Mouse (Mus musculus): ENCODE data around the gene Scgb2b7. TPM values are rescaled to one million over a fixed set of nuclear protein-coding genes. Genes with fewer than 3 reads are reported as not detected.
"Not testable (repeated sequence)": the region's sequence is repeated elsewhere in the genome, so short reads cannot be mapped to it uniquely, and the experiment has no call there.

The Scgb2b7 gene
- polyA plus RNA-seq (2014; fragmentation: Nextera tagmentation; extraction: Ambion mirVana), result not detected in 2 replicates

DNA sequence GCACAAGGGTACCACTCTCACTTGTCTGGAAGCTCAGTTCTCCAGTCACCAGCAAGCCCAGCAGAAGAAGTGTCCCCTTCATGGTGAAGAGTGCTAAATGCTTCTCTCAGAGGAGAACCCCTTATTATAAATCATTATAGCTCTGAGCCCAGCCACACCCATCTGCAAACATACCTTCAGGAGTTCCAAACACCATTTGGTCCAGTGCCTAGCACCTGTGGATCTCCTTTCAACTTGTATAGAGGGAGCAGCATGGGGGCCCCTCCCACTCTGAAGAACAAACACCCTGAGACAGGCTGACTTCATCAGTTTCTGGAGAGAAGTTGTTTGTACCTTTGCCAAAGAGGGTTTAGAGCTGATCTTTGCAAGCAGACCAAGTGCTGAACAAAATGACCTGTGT is at the start of gene Scgb2b7:
TSS of gene Scgb2b7 (minus strand) at position 101 of the 400 bp plus-strand sequence.
- not testable (repeated sequence) for DNase-seq (ENCODE audit: low spot score, missing footprints); H3K4me1 ChIP-seq (ENCODE audit: control insufficient read depth, insufficient read depth, low read length); ATAC-seq (ENCODE audit: low FRiP score)

DNA sequence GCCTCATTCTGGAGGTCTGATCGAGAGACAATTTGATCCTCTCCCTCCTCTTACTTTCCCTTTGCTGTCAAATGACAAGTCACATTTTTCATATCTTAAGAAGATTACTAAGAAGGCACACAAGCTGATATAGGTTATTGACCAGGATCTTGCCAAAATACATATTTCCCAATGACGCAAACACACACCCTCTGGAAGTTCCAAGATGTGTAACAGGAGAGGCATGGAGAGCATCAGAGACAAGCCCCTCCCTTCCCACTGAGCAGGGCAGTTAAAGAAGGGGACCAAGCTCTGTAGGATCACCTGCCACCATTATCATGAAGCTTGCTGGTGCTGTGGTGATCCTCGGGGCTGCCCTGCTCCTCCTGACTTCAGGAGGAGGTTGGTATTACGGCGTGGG is 6.8 kb upstream of the Scgb2b7 start, which contains the start of gene Scgb1b7:
TSS of gene Scgb1b7 (plus strand) at position 301 of the 400 bp plus-strand sequence.
- H3K4me2 ChIP-seq; H3K4me1 ChIP-seq (ENCODE audit: control insufficient read depth, insufficient read depth, low read length): not testable (repeated sequence)
- WGBS, result 80% methylated on average over 4 of the region's 5 CpGs

More for the DNA sequence above, at the start of gene Scgb2b7:
- H3K27ac ChIP-seq (ENCODE audit: low read depth, low read length); H3K9me3 ChIP-seq (ENCODE audit: control insufficient read depth, low read length); H3K4me3 ChIP-seq (ENCODE audit: low read depth, low read length); H3K36me3 ChIP-seq (ENCODE audit: control insufficient read depth, insufficient read depth, low read length); H3K9ac ChIP-seq (ENCODE audit: low read length); H3K27me3 ChIP-seq (ENCODE audit: control insufficient read depth, insufficient read depth, low read length); H3K4me2 ChIP-seq: not testable (repeated sequence)

More for the DNA sequence above, 6.8 kb upstream of the Scgb2b7 start, which contains the start of gene Scgb1b7:
- H3K27me3 ChIP-seq (ENCODE audit: control insufficient read depth, insufficient read depth, low read length); H3K4me3 ChIP-seq (ENCODE audit: low read depth, low read length); DNase-seq (ENCODE audit: low spot score, missing footprints); H3K36me3 ChIP-seq (ENCODE audit: control insufficient read depth, insufficient read depth, low read length); H3K9me3 ChIP-seq (ENCODE audit: control insufficient read depth, low read length); H3K27ac ChIP-seq (ENCODE audit: low read depth, low read length); ATAC-seq (ENCODE audit: low FRiP score); H3K9ac ChIP-seq (ENCODE audit: low read length): not testable (repeated sequence)

Other genes with a start within 250 kb of the Scgb2b7 start
- gene Scgb1b7, start 6.9 kb upstream of the Scgb2b7 start, polyA plus RNA-seq (2014; fragmentation: Nextera tagmentation; extraction: Ambion mirVana), result not detected in 2 replicates